Mouse (Mus musculus): ENCODE measurements at regions not wholly inside any gene's neighbourhood (a gene's known extent, or its start where the extent isn't known, plus 50 kb on each side); places are given as distances from the start of the nearest gene placed in this dataset.

DNA sequence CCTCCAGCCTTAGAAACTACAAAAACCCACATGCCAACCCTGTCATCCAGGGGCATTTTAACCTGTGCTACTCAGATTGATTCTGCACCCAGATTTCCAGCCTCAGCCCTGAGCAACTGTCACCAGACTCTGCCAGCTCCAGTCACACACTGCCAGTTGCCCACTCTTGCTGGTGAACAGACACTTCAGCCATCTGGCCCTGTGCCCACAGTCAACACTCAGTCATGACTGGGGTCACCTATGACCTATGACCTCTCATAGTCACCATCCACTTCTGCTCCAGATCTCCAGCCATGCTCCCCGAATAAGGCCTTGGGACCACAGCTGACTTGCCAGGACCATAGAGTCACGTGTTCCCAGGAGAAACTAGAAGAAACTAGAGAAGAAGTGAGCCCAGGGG lies 146.0 kb upstream of the Spred2 start:
- TF ChIP-seq CTCF (IDR thresholded peaks at IDR 0.05; ENCODE audit: control insufficient read depth, insufficient read depth, low read length): no peak
- TF ChIP-seq POLR2A (IDR thresholded peaks at IDR 0.05; ENCODE audit: borderline replicate concordance, control insufficient read depth, low read depth, low read length): no peak
